Mouse (Mus musculus): ENCODE data around the gene A930033H14Rik. TPM values are rescaled to one million over a fixed set of nuclear protein-coding genes. Genes with fewer than 3 reads are reported as not detected.

Gene A930033H14Rik
- polyA plus RNA-seq, 1 experiment from 2014 or later: 0.33 TPM

DNA sequence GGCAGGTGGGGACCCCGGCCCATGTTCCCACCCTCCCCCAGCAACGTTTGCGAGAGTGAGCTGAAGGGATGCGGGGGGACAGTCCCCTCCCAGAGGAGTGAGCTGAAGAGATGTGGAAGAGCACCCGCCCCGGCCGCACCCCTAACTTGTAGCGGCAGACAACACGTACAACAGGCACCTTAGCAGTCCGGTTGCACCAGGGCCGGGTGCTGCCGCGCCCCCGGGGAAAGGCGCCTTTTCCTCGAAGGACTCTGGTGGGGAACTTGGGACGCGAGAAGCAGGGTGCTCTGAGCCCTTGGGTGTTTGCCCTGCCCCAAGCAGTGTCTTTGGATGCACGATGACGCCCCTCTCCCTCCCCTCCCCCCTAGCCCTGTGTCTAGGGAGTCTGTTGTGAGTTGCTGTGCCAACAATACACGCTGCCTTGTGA is 566 bp upstream of the A930033H14Rik start:
- Histone ChIP-seq H3K4me2 (peak overlapping the region; percentile 77), H3K27me3 (peaks cover 34% of the 10 kb centered on the region), H3K9ac (peak overlapping the region; percentile 62), H3K36me3 (replicated peaks) (0 out of 2 replicates have a peak, but pooled peaks cover 3% of the 10 kb centered on the region), H3K4me3 (replicated peaks) (peak overlapping the region; percentile 64), H3K9me3 (replicated peaks) (no peaks in the 10 kb centered on the region), H3K4me1 (replicated peaks) (peaks cover 37% of the 10 kb centered on the region), H3K27ac (replicated peaks) (peak overlapping the region; percentile 87)
- under 1% methylated on average over 21 of the region's 21 CpGs for WGBS (ENCODE audit: insufficient replicate concordance)
- ATAC-seq (ENCODE audit: insufficient read depth): peak; percentile 69

DNA sequence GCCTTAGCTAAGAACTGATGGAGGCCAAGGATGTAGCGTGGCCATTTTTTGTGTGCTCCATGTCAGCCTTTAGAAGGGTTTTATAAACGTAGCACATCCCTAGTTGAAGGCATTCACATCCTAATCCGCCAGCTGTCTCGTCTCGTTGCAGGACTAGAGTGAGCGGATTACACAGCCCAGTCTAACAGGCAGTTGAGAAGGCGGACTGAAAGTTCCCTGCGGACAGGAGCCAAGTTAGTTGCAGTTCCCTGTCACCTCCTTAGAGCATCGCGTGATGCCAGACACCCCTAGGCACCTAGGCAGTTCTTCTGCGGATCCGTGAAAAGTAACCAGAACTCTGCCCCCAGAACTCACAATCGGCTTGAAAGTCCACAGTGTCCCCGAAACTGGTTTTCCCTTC is 922 bp downstream of the A930033H14Rik start:
- WGBS (ENCODE audit: insufficient replicate concordance): under 1% methylated on average over 14 of the region's 14 CpGs

GRCm38 (mm10) chr10:69211560-69211959 is 1.3 kb downstream of the A930033H14Rik start:
- peaks cover 34% of the 10 kb centered on the region for H3K27me3 ChIP-seq
- 9% methylated on average over 8 of the region's 8 CpGs for WGBS (ENCODE audit: insufficient replicate concordance)
- 0 out of 2 replicates have a peak, but pooled peaks cover 3% of the 10 kb centered on the region for H3K36me3 ChIP-seq (replicated peaks)
- peak overlapping the region; percentile 77 for H3K4me2 ChIP-seq
- H3K9me3 ChIP-seq (replicated peaks): no peaks in the 10 kb centered on the region
- 0 out of 2 replicates have a peak overlapping the region, but pooled peaks have one; percentile 62 for H3K9ac ChIP-seq
- peak overlapping the region; percentile 87 for H3K27ac ChIP-seq (replicated peaks)
- H3K4me1 ChIP-seq (replicated peaks): peaks cover 26% of the 10 kb centered on the region
- ATAC-seq (ENCODE audit: insufficient read depth): no peak
- H3K4me3 ChIP-seq (replicated peaks): peak overlapping the region; percentile 64

More for the DNA sequence above, 922 bp downstream of the A930033H14Rik start:
- peak overlapping the region; percentile 77 for H3K4me2 ChIP-seq
- H3K36me3 ChIP-seq (replicated peaks): 0 out of 2 replicates have a peak, but pooled peaks cover 3% of the 10 kb centered on the region
- peaks cover 26% of the 10 kb centered on the region for H3K4me1 ChIP-seq (replicated peaks)
- peak overlapping the region; percentile 64 for H3K4me3 ChIP-seq (replicated peaks)
- no peaks in the 10 kb centered on the region for H3K9me3 ChIP-seq (replicated peaks)
- peaks cover 34% of the 10 kb centered on the region for H3K27me3 ChIP-seq
- peak overlapping the region; percentile 87 for H3K27ac ChIP-seq (replicated peaks)
- no peak for ATAC-seq (ENCODE audit: insufficient read depth)
- peak overlapping the region; percentile 62; the same call in 1 of the 2 replicates for H3K9ac ChIP-seq

DNA sequence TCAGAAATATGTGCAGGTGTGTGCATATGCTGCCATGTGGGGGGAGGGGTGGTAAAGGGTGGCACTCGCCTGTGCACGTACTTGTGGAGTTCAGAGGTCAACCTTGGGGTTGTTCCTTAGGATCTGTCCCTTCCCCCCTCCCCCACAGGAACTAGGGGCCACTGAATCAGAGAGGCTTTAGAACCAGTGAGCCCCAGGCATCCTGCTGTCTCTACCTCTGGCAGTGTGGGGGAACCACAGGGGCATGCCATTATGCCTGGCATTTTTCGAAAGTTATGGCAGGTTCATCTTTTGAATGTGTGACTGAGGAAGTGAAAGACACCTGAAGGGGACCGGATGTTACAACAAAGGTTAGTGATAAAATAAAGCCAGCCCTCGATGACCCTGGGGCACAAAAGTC is 2.2 kb downstream of the A930033H14Rik start:
- Histone ChIP-seq H3K4me2 (no peak overlapping the region), H3K4me3 (replicated peaks) (no peak overlapping the region), H3K4me1 (replicated peaks) (peaks cover 26% of the 10 kb centered on the region), H3K27ac (replicated peaks) (no peak overlapping the region), H3K27me3 (peaks cover 34% of the 10 kb centered on the region), H3K36me3 (replicated peaks) (no peaks in the 10 kb centered on the region), H3K9me3 (replicated peaks) (no peaks in the 10 kb centered on the region), H3K9ac (no peak overlapping the region)
- 46% methylated on average over 5 of the region's 5 CpGs for WGBS (ENCODE audit: insufficient replicate concordance)
- no peak for ATAC-seq (ENCODE audit: insufficient read depth)

DNA sequence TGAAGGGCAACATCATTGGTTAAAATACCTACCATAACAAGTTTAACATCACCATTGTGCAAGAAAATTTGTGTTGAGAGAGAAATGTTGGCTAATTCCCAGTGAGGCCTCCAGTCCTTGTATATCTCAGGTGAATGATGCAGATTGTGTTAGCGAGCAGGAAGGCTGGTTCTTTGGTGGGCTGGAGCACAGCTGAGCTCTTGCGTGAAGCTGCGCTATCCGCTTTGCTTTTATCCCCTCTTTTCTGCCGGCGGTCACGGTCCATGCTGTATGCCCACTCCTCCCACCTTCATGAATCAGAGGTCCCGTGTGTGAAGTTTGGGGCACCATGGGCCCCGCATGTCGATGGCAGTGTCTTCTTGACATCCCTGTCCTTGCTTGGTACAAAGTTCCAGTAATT is 2.9 kb downstream of the A930033H14Rik start:
- H3K36me3 ChIP-seq (replicated peaks): no peaks in the 10 kb centered on the region
- H3K27ac ChIP-seq (replicated peaks): no peak overlapping the region
- peaks cover 34% of the 10 kb centered on the region for H3K27me3 ChIP-seq
- no peak overlapping the region for H3K9ac ChIP-seq
- no peak for ATAC-seq (ENCODE audit: insufficient read depth)
- no peak overlapping the region for H3K4me2 ChIP-seq
- H3K4me3 ChIP-seq (replicated peaks): no peak overlapping the region
- no peaks in the 10 kb centered on the region for H3K9me3 ChIP-seq (replicated peaks)
- H3K4me1 ChIP-seq (replicated peaks): peaks cover 26% of the 10 kb centered on the region
- 75% methylated on average over 10 of the region's 10 CpGs for WGBS (ENCODE audit: insufficient replicate concordance)

GRCm38 (mm10) chr10:69208705-69209104 is 4.2 kb downstream of the A930033H14Rik start:
- Histone ChIP-seq H3K4me2 (no peak overlapping the region), H3K27me3 (peaks cover 28% of the 10 kb centered on the region), H3K36me3 (replicated peaks) (no peaks in the 10 kb centered on the region), H3K9me3 (replicated peaks) (no peaks in the 10 kb centered on the region), H3K9ac (no peak overlapping the region), H3K4me1 (replicated peaks) (peaks cover 17% of the 10 kb centered on the region), H3K27ac (replicated peaks) (no peak overlapping the region), H3K4me3 (replicated peaks) (no peak overlapping the region)
- 67% methylated on average over 3 of the region's 3 CpGs for WGBS (ENCODE audit: insufficient replicate concordance)
- ATAC-seq (ENCODE audit: insufficient read depth): no peak

DNA sequence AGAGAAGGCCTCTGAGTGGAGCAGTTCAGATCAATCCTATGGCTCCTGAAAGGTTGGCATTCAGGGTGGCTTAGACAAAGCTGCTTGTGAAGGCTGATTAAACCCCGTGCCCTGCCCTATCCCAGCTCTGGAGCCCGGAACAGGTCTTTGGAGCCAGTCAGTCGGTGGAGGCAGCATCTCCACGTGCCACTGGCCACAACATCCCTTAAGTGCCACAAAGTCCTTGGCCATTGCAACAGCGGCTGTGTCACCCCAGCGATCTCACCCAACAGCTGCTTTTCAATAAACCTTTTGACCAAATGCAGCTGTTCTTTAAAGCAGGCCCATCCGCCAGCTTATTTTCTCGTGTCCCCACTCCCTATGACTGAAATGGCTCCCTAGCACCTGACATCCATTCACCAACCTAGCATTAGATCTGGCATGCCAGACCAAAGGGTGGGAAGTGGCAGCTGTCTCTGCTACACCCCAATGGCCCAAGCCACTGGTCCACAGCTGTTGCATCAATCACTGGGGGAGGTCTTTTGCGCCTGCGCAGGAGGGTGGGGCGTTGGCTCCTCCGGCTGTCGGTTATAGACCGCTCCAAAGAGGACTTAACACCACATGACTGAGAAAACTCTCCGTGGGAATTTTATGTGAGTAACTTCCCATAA is 4.8 kb downstream of the A930033H14Rik start:
- Histone ChIP-seq H3K4me2 (no peak overlapping the region), H3K36me3 (replicated peaks) (no peaks in the 10 kb centered on the region), H3K27ac (replicated peaks) (no peak overlapping the region), H3K4me1 (replicated peaks) (peaks cover 14% of the 10 kb centered on the region; the same call in 1 of the 2 replicates), H3K4me3 (replicated peaks) (no peak overlapping the region), H3K27me3 (peaks cover 22% of the 10 kb centered on the region), H3K9me3 (replicated peaks) (no peaks in the 10 kb centered on the region), H3K9ac (no peak overlapping the region)
- no peak for ATAC-seq (ENCODE audit: insufficient read depth)
- 74% methylated on average over 15 of the region's 15 CpGs for WGBS (ENCODE audit: insufficient replicate concordance)

- Histone ChIP-seq H3K9me3 (replicated peaks) (no peaks in the 10 kb centered on the region), H3K36me3 (replicated peaks) (no peaks in the 10 kb centered on the region), H3K27ac (replicated peaks) (no peak overlapping the region), H3K4me1 (replicated peaks) (peaks cover 14% of the 10 kb centered on the region; the same call in 1 of the 2 replicates), H3K9ac (no peak overlapping the region), H3K4me3 (replicated peaks) (no peak overlapping the region), H3K27me3 (peaks cover 16% of the 10 kb centered on the region), H3K4me2 (no peak overlapping the region)
- no peak for ATAC-seq (ENCODE audit: insufficient read depth)
- WGBS (ENCODE audit: insufficient replicate concordance): 60% methylated on average over 7 of the region's 7 CpGs
Measured at GRCm38 (mm10) chr10:69207481-69207880, 5.4 kb downstream of the A930033H14Rik start.

DNA sequence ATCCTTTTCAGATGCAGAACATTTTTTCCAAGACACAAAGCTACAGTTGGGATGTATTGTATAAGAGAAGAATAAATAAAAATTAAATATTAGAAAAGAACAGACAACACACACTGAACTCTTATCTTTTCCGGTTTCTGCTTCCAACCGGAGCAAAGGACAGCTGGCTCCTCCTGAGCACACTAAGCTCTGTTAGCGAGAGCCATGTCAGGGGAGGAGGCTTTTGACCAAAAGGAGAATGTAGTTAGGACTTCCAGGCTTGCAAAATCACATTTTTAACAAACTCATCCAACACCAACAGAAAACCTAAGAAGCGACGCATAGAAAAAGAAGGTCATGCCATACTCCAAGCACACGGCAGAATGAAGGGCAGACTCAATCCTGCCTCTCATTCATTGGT is 6.8 kb downstream of the A930033H14Rik start:
- no peaks in the 10 kb centered on the region for H3K36me3 ChIP-seq (replicated peaks)
- peaks cover 6% of the 10 kb centered on the region; the same call in 1 of the 2 replicates for H3K4me1 ChIP-seq (replicated peaks)
- no peak overlapping the region for H3K4me3 ChIP-seq (replicated peaks)
- ATAC-seq (ENCODE audit: insufficient read depth): no peak
- 70% methylated on average over 6 of the region's 6 CpGs for WGBS (ENCODE audit: insufficient replicate concordance)
- no peak overlapping the region for H3K4me2 ChIP-seq
- no peaks in the 10 kb centered on the region for H3K9me3 ChIP-seq (replicated peaks)
- H3K27ac ChIP-seq (replicated peaks): no peak overlapping the region
- no peak overlapping the region for H3K9ac ChIP-seq
- H3K27me3 ChIP-seq: 0 out of 2 replicates have a peak, but pooled peaks cover 2% of the 10 kb centered on the region

DNA sequence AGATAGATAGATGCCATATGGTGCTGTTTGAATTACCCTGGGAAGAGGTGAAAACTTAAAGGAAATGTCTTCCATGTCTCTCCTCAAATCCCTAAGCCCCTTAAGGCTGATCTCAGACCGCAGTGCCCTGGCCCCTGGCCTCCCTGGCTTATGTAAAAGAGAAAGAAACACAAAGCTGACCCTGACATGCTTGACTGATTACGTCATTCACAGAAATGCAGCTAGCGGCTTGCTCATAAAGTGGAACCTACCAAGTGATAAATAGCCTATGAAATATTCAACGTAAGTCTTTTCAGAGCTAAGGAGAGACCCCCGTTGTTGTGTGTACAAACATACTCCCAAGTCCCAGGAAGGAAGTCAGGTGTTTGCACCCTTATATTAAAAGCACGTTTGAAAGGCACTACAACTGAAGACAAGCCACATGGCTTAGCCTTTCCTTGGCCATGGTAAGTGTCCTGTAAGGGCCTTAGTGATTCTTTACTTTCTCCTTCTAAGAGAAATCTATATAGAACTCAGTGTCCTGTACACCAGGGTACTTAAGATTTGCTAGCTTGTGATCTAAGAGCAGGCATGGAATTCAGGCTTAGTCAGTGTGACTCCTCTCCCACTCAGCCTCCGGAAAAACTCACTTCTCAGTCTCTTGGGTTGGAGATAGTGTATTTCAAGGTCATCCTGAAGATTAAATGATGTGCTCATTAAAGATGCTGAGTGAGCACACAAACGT is 8.1 kb downstream of the A930033H14Rik start:
- Histone ChIP-seq H3K36me3 (replicated peaks) (no peaks in the 10 kb centered on the region), H3K9me3 (replicated peaks) (no peaks in the 10 kb centered on the region), H3K4me2 (no peak overlapping the region), H3K4me1 (replicated peaks) (no peaks in the 10 kb centered on the region; the same call in 1 of the 2 replicates), H3K4me3 (replicated peaks) (no peak overlapping the region), H3K9ac (no peak overlapping the region), H3K27ac (replicated peaks) (no peak overlapping the region), H3K27me3 (no peaks in the 10 kb centered on the region)
- no peak for ATAC-seq (ENCODE audit: insufficient read depth)
- 44% methylated on average over 8 of the region's 8 CpGs for WGBS (ENCODE audit: insufficient replicate concordance)

GRCm38 (mm10) chr10:69193721-69194120 is 19.2 kb downstream of the A930033H14Rik start:
- 69% methylated on average over 10 of the region's 10 CpGs for WGBS (ENCODE audit: insufficient replicate concordance)

More at GRCm38 (mm10) chr10:69193721-69194120, 19.2 kb downstream of the A930033H14Rik start:
- Histone ChIP-seq H3K9ac (no peak overlapping the region), H3K4me1 (replicated peaks) (no peaks in the 10 kb centered on the region), H3K36me3 (replicated peaks) (no peaks in the 10 kb centered on the region), H3K9me3 (replicated peaks) (no peaks in the 10 kb centered on the region), H3K27ac (replicated peaks) (no peak overlapping the region), H3K27me3 (no peaks in the 10 kb centered on the region), H3K4me2 (no peak overlapping the region), H3K4me3 (replicated peaks) (no peak overlapping the region)
- ATAC-seq (ENCODE audit: insufficient read depth): no peak
